Mouse (Mus musculus) forebrain, embryonic 14.5 days (tissue): ENCODE results near the gene Lrrc17. TPM values are rescaled to one million over a fixed set of nuclear protein-coding genes. Genes with fewer than 3 reads are reported as not detected.
A peak's percentile ranks its signal among the peaks of the same experiment; 100 is the strongest.

Experiments
- ATAC-seq: fragments of 200-750 bp; cut with Nextera tagmentation; 2 replicates; pipeline ENCODE4 v1.8.0; 2017; ENCODE audit warnings: mild to moderate bottlenecking, moderate library complexity
- DNase-seq: peaks from one replicate; pipeline ENCODE4 v3.0.0-alpha.2; 2015; ENCODE audit warnings: low spot score
- H3K27ac ChIP-seq: fragments of 300-500 bp; sonication (generic); 2 replicates; pipeline ENCODE4 v1.5.1; 2014; ENCODE audit warnings: low read depth, mild to moderate bottlenecking, control low read depth, low read length, moderate library complexity
- H3K27me3 ChIP-seq: fragments of 300-500 bp; sonication (generic); replicated peaks from 2 replicates; pipeline ENCODE4 v1.6.1; 2014; ENCODE audit warnings: low read length, control low read depth, mixed read lengths; ENCODE audit not compliant: control insufficient read depth, insufficient read depth
- H3K36me3 ChIP-seq: fragments of 300-500 bp; sonication (generic); 2 replicates; pipeline ENCODE4 v1.6.1; 2014; ENCODE audit warnings: low read length, control low read depth; ENCODE audit not compliant: control insufficient read depth, insufficient read depth
- H3K4me1 ChIP-seq: fragments of 300-500 bp; sonication (generic); 2 replicates; pipeline ENCODE4 v1.6.1; 2014; ENCODE audit warnings: antibody characterized with exemption, low read length, control low read depth; ENCODE audit not compliant: control insufficient read depth, insufficient read depth
- H3K4me2 ChIP-seq: fragments of 300-500 bp; sonication (generic); 2 replicates; pipeline ENCODE4 v1.6.1; 2014; ENCODE audit warnings: mild to moderate bottlenecking, control low read depth, low read length
- H3K4me3 ChIP-seq: fragments of 300-500 bp; sonication (generic); 2 replicates; pipeline ENCODE4 v1.5.1; 2014; ENCODE audit warnings: low read depth, low read length, control low read depth
- H3K9ac ChIP-seq: fragments of 300-500 bp; sonication (generic); 2 replicates; pipeline ENCODE4 v1.6.1; 2014; ENCODE audit warnings: mild to moderate bottlenecking, low read length, control low read depth, moderate library complexity
- H3K9me3 ChIP-seq: fragments of 300-500 bp; sonication (generic); replicated peaks from 2 replicates; pipeline ENCODE4 v1.6.1; 2016; ENCODE audit warnings: low read length, control low read depth, mixed read lengths; ENCODE audit not compliant: control insufficient read depth
- WGBS: fragments of 180-500 bp; shearing (Covaris S2); extraction: QIAGEN DNeasy Blood & Tissue Kit; methylation state at CpG from one replicate; pipeline ENCODE4 v1.1.7; 2014; 5-methylcytosine and 5-hydroxymethylcytosine counted together
- polyA plus RNA-seq: library from polyadenylated mRNA; unstranded; fragments of >200 nt; fragmentation: Nextera tagmentation; extraction: Ambion mirVana; gene quantifications from 2 replicates; pipeline ENCODE4 v1.2.1, GENCODE M21; 2014

The Lrrc17 gene
- polyA plus RNA-seq, 1 experiment from 2014 or later: 6.3 TPM

- Histone ChIP-seq H3K36me3 (no peaks in the 10 kb centered on the region), H3K4me1 (no peaks in the 10 kb centered on the region), H3K9ac (no peak overlapping the region), H3K9me3 (no peaks in the 10 kb centered on the region), H3K4me2 (no peak overlapping the region), H3K27me3 (no peaks in the 10 kb centered on the region), H3K4me3 (no peak overlapping the region), H3K27ac (no peak overlapping the region)
- no peak for ATAC-seq
- WGBS: 90% methylated on average over 8 of the region's 8 CpGs
- DNase-seq: no peak
Observed at GRCm38 (mm10) chr5:21505159-21505558, 38.2 kb upstream of the Lrrc17 start.

- Histone ChIP-seq H3K4me1 (no peaks in the 10 kb centered on the region), H3K9ac (no peak overlapping the region), H3K4me2 (no peak overlapping the region), H3K27ac (no peak overlapping the region), H3K4me3 (no peak overlapping the region), H3K9me3 (no peaks in the 10 kb centered on the region), H3K27me3 (no peaks in the 10 kb centered on the region), H3K36me3 (no peaks in the 10 kb centered on the region)
- 83% methylated on average over 1 of the region's 1 CpGs for WGBS
- ATAC-seq (no peak), DNase-seq (no peak)
Observed at GRCm38 (mm10) chr5:21506887-21507286, 36.5 kb upstream of the Lrrc17 start.

DNA sequence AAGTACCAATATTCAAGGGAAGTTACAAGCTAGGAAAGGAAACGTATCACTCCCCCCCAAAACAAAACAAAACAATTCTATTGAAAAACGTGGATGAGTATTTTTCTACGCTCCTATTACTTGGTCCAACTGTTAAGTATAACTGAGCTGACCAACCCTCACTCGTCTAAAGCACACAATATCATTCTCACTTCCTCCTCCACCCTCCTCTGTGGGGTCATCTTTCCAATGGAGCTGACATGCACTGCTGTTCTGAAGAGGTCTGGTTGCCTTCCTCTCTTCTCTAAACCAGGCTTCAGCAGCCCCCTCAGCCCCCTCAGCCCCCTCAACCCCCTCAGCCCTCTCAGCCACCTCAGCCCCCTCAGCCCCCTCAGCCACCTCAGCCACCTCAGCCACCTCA, 33.6 kb upstream of the Lrrc17 start:
- Histone ChIP-seq H3K27me3 (no peaks in the 10 kb centered on the region), H3K4me3 (no peak overlapping the region), H3K36me3 (no peaks in the 10 kb centered on the region), H3K4me1 (no peaks in the 10 kb centered on the region), H3K9ac (no peak overlapping the region), H3K27ac (no peak overlapping the region), H3K4me2 (no peak overlapping the region), H3K9me3 (no peaks in the 10 kb centered on the region)
- WGBS: 80% methylated on average over 4 of the region's 4 CpGs
- ATAC-seq (no peak), DNase-seq (no peak)

DNA sequence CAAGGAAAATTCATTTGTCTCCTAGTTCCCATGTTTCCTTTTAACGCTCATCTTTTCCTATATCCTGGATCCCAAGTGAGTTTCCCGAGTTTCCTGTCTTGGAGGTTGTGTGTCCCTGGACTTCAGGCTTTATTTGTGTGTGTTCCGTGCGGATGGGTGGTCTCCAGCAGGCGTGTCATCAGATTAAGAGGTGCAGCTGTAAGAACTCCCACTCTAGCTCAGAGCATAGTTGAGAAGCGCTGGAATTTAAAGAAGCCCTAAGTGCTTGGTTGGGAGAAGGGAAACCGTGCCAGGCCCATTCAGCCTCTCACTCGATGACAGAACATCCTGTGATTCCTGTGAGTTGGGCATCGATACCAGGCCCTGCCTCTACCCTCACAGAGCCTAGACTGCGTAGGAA, 30.0 kb upstream of the Lrrc17 start:
- H3K9me3 ChIP-seq: no peaks in the 10 kb centered on the region
- DNase-seq (no peak), ATAC-seq (no peak)
- H3K27ac ChIP-seq: no peak overlapping the region
- no peak overlapping the region for H3K4me2 ChIP-seq
- H3K9ac ChIP-seq: no peak overlapping the region
- H3K4me1 ChIP-seq: no peaks in the 10 kb centered on the region
- no peaks in the 10 kb centered on the region for H3K27me3 ChIP-seq
- no peaks in the 10 kb centered on the region for H3K36me3 ChIP-seq
- H3K4me3 ChIP-seq: no peak overlapping the region
- WGBS: 73% methylated on average over 10 of the region's 10 CpGs

GRCm38 (mm10) chr5:21517562-21517961, 25.8 kb upstream of the Lrrc17 start:
- Histone ChIP-seq H3K27ac (no peak overlapping the region), H3K4me2 (no peak overlapping the region), H3K27me3 (no peaks in the 10 kb centered on the region), H3K4me3 (no peak overlapping the region), H3K9me3 (no peaks in the 10 kb centered on the region), H3K9ac (no peak overlapping the region), H3K4me1 (no peaks in the 10 kb centered on the region), H3K36me3 (no peaks in the 10 kb centered on the region)
- 77% methylated on average over 2 of the region's 2 CpGs for WGBS
- ATAC-seq (no peak), DNase-seq (no peak)

DNA sequence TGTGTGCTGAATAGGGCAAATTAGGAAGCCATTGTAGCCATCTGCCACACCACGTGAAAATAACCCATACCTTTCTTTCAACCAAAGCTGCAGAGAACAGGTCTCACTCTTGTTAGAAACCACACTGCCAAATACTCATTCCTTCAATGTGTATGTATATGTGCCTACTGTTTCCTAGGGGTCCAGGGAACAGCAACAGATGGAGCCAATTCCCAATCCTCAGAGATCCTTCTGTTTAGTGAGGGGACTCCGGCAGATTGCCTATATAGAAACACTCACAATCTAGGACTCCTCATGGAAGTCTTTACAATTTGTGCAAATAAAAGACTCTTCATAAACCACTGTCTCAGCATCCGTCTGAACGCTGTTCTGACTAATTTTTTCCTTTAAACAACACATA, 25.2 kb upstream of the Lrrc17 start:
- 54% methylated on average over 4 of the region's 4 CpGs for WGBS
- ATAC-seq: peak; percentile 26; the same call in 1 of the 2 replicates

GRCm38 (mm10) chr5:21519166-21519565, 24.2 kb upstream of the Lrrc17 start:
- no peaks in the 10 kb centered on the region for H3K4me1 ChIP-seq
- no peak overlapping the region for H3K4me3 ChIP-seq
- H3K9me3 ChIP-seq: no peaks in the 10 kb centered on the region
- no peak overlapping the region for H3K4me2 ChIP-seq
- 88% methylated on average over 3 of the region's 3 CpGs for WGBS
- no peak overlapping the region for H3K27ac ChIP-seq
- ATAC-seq (no peak), DNase-seq (no peak)
- no peak overlapping the region for H3K9ac ChIP-seq
- H3K27me3 ChIP-seq: no peaks in the 10 kb centered on the region
- no peaks in the 10 kb centered on the region for H3K36me3 ChIP-seq

More for the DNA sequence above, 25.2 kb upstream of the Lrrc17 start:
- no peak overlapping the region for H3K4me2 ChIP-seq
- H3K4me1 ChIP-seq: no peaks in the 10 kb centered on the region
- no peaks in the 10 kb centered on the region for H3K27me3 ChIP-seq
- no peaks in the 10 kb centered on the region for H3K9me3 ChIP-seq
- H3K36me3 ChIP-seq: no peaks in the 10 kb centered on the region
- H3K4me3 ChIP-seq: no peak overlapping the region
- no peak overlapping the region for H3K9ac ChIP-seq
- peak; percentile 23 for DNase-seq
- H3K27ac ChIP-seq: no peak overlapping the region

- ATAC-seq: no peak
Observed at GRCm38 (mm10) chr5:21526835-21527485, 16.4 kb upstream of the Lrrc17 start.

DNA sequence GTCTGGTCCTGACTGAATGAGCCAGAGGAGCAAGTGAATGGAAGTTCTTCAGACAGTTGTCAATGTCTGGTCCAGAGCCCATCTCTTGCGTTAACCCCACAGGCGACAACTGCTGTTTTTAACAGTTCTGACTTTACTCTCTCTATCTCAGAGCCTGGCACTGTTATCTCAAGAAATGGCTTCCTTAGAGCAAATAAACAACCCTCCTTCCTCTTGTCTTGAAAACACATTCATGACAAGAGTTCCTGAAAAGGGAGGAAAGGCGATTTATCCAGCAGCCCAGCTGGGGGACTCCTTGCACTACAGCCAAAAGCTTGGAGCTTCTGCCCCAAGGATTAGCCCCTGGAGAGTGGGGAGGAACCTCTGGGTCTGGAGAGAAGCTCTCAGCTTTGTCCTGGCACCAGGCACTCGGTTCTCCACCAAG, 15.9 kb upstream of the Lrrc17 start:
- WGBS: 80% methylated on average over 4 of the region's 4 CpGs
- no peaks in the 10 kb centered on the region for H3K36me3 ChIP-seq

More at GRCm38 (mm10) chr5:21526835-21527485, 16.4 kb upstream of the Lrrc17 start:
- H3K4me2 ChIP-seq: no peak overlapping the region
- H3K27me3 ChIP-seq: no peaks in the 10 kb centered on the region
- no peaks in the 10 kb centered on the region for H3K9me3 ChIP-seq
- H3K4me3 ChIP-seq: no peak overlapping the region
- H3K9ac ChIP-seq: no peak overlapping the region
- H3K27ac ChIP-seq: no peak overlapping the region
- no peak for DNase-seq
- 50% methylated on average over 11 of the region's 11 CpGs for WGBS
- no peaks in the 10 kb centered on the region for H3K36me3 ChIP-seq
- H3K4me1 ChIP-seq: no peaks in the 10 kb centered on the region

More for the DNA sequence above, 15.9 kb upstream of the Lrrc17 start:
- Histone ChIP-seq H3K9ac (no peak overlapping the region), H3K4me2 (no peak overlapping the region), H3K27me3 (no peaks in the 10 kb centered on the region), H3K27ac (no peak overlapping the region), H3K9me3 (no peaks in the 10 kb centered on the region), H3K4me1 (no peaks in the 10 kb centered on the region), H3K4me3 (no peak overlapping the region)
- no peak for ATAC-seq
- DNase-seq: no peak
